Mouse (Mus musculus): ENCODE data around the gene Spata16. TPM values are rescaled to one million over a fixed set of nuclear protein-coding genes. Genes with fewer than 3 reads are reported as not detected.
"Not testable (repeated sequence)": the region's sequence is repeated elsewhere in the genome, so short reads cannot be mapped to it uniquely, and the experiment has no call there.

Spata16 gene
- polyA plus RNA-seq (2015; fragmentation: Nextera tagmentation; extraction: Ambion mirVana) = not detected in 2 replicates

GRCm38 (mm10) chr3:26637402-26637801 lies at the start of gene Spata16:
Spata16 (plus strand) TSS chr3:26637620.
- no peak within 1 kb of the TSS for H3K9ac ChIP-seq
- no peak for ATAC-seq (replicated peaks; ENCODE audit: insufficient number of reproducible peaks, insufficient read depth, low FRiP score, low read depth)
- no peaks in the 10 kb centered on the region for H3K4me1 ChIP-seq (replicated peaks)
- WGBS = 71% methylated on average over 11 of the region's 11 CpGs
- H3K36me3 ChIP-seq = no peaks in the 10 kb centered on the region
- H3K9me3 ChIP-seq (replicated peaks) = no peaks in the 10 kb centered on the region
- no peaks in the 10 kb centered on the region for H3K27me3 ChIP-seq
- H3K27ac ChIP-seq = no peak within 1 kb of the TSS
- no peak within 1 kb of the TSS for H3K4me2 ChIP-seq
- H3K4me3 ChIP-seq = no peak within 1 kb of the TSS

GRCm38 (mm10) chr3:26604861-26605260 lies 32.6 kb upstream of the Spata16 start:
- Histone ChIP-seq H3K27ac (no peak overlapping the region), H3K9me3 (replicated peaks) (no peaks in the 10 kb centered on the region), H3K36me3 (no peaks in the 10 kb centered on the region), H3K4me3 (no peak overlapping the region), H3K4me2 (no peak overlapping the region), H3K4me1 (replicated peaks) (no peaks in the 10 kb centered on the region), H3K27me3 (no peaks in the 10 kb centered on the region), H3K9ac (no peak overlapping the region)
- 71% methylated on average over 1 of the region's 1 CpGs for WGBS
- ATAC-seq (replicated peaks; ENCODE audit: insufficient number of reproducible peaks, insufficient read depth, low FRiP score, low read depth) = no peak

GRCm38 (mm10) chr3:26608531-26608930 lies 28.9 kb upstream of the Spata16 start:
- Histone ChIP-seq H3K4me1 (replicated peaks) (no peaks in the 10 kb centered on the region), H3K9ac (no peak overlapping the region), H3K4me2 (no peak overlapping the region), H3K9me3 (replicated peaks) (no peaks in the 10 kb centered on the region), H3K36me3 (no peaks in the 10 kb centered on the region), H3K4me3 (no peak overlapping the region), H3K27me3 (no peaks in the 10 kb centered on the region), H3K27ac (no peak overlapping the region)
- no peak for ATAC-seq (replicated peaks; ENCODE audit: insufficient number of reproducible peaks, insufficient read depth, low FRiP score, low read depth)
- WGBS = 71% methylated on average over 5 of the region's 5 CpGs

DNA sequence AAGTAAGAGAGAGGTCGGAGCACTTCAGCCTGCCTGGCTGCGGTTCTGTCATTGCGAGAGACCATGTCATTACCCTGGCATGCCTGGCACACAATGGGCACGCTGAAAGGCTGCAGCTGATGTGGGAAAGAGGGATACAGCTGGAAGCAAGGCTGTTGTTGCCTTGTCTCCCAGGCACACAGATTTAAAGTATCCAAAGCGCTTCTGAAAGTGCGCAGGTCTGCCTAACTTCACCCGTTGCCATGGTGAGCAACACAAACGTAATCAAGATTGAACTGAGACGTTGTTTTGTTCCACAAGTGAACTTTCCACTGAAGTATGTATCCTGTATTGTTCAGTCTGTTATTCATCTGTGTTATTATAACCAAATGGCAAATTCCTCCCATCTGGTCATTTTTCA lies 1.8 kb downstream of the Spata16 start:
- no peak overlapping the region for H3K4me3 ChIP-seq
- H3K9ac ChIP-seq = no peak overlapping the region
- H3K36me3 ChIP-seq = no peaks in the 10 kb centered on the region
- no peaks in the 10 kb centered on the region for H3K9me3 ChIP-seq (replicated peaks)
- no peak overlapping the region for H3K4me2 ChIP-seq
- no peak for ATAC-seq (replicated peaks; ENCODE audit: insufficient number of reproducible peaks, insufficient read depth, low FRiP score, low read depth)
- 75% methylated on average over 9 of the region's 9 CpGs for WGBS
- H3K4me1 ChIP-seq (replicated peaks) = no peaks in the 10 kb centered on the region
- no peak overlapping the region for H3K27ac ChIP-seq
- no peaks in the 10 kb centered on the region for H3K27me3 ChIP-seq

DNA sequence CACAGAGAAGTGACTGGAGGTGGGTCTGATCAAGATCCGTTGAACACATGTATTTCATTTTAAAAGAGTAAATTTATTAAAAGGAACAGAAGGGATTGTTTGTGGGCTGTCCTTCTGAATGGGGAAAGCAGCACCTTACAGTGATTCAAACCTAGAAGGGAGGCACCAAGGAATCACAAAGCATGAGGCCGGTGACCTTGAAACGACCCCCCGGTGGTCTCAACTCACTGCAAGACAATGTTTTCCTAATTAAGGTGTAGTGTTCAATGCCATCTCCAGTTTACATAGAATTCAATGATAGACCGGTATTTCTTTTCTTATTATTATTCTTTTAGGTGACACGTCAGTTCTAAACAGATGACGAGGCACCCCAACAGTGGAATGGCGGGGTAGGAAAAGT lies 2.4 kb downstream of the Spata16 start:
- H3K27me3 ChIP-seq = no peaks in the 10 kb centered on the region
- no peak overlapping the region for H3K9ac ChIP-seq
- H3K4me1 ChIP-seq (replicated peaks) = no peaks in the 10 kb centered on the region
- WGBS = 83% methylated on average over 8 of the region's 8 CpGs
- no peaks in the 10 kb centered on the region for H3K9me3 ChIP-seq (replicated peaks)
- no peak overlapping the region for H3K4me2 ChIP-seq
- H3K27ac ChIP-seq = no peak overlapping the region
- no peak overlapping the region for H3K4me3 ChIP-seq
- no peak for ATAC-seq (replicated peaks; ENCODE audit: insufficient number of reproducible peaks, insufficient read depth, low FRiP score, low read depth)
- H3K36me3 ChIP-seq = no peaks in the 10 kb centered on the region

DNA sequence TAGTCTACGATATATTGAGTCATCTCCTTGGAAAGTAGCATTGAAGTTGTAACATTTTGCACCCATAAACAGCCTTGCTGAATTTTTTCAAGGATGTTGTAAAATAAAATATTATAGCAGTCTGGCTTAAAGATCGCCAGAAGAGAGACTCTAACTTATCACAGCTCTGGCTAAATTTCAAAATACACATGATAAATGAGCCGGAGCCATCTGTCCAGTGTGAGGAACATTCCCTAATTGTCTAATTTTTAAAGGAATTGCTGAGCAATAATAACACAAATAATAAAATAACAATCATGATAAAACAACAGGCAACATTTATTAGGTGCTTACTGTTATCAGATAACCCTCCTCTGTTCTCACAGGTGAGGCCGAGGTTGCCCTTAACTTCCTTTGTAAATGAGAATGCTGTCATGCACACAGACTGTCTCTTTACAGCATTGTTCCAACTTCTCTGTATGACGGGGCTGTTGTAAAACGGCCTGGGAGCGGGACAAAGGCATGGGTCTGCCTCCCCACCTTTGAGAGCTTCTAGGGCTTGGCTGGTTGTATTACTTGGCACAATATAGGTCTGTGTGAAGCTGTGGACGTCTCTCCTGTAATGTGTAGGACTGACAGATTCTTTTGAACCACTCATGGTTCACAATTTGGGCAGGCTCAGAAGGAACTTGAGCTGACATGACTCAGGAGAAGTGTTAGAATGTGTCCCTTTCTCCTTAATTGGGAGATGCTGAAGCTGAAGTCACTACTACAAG lies 3.1 kb downstream of the Spata16 start:
- no peak overlapping the region for H3K27ac ChIP-seq
- no peaks in the 10 kb centered on the region for H3K4me1 ChIP-seq (replicated peaks)
- H3K4me2 ChIP-seq = no peak overlapping the region
- H3K9ac ChIP-seq = no peak overlapping the region
- no peaks in the 10 kb centered on the region for H3K9me3 ChIP-seq (replicated peaks)
- no peaks in the 10 kb centered on the region for H3K27me3 ChIP-seq
- no peak overlapping the region for H3K4me3 ChIP-seq
- ATAC-seq (replicated peaks; ENCODE audit: insufficient number of reproducible peaks, insufficient read depth, low FRiP score, low read depth) = no peak
- WGBS = 68% methylated on average over 8 of the region's 8 CpGs
- H3K36me3 ChIP-seq = no peaks in the 10 kb centered on the region

- Histone ChIP-seq H3K9me3 (replicated peaks) (no peaks in the 10 kb centered on the region), H3K4me2 (no peak overlapping the region), H3K27me3 (no peaks in the 10 kb centered on the region), H3K36me3 (no peaks in the 10 kb centered on the region), H3K4me3 (no peak overlapping the region), H3K9ac (no peak overlapping the region), H3K27ac (no peak overlapping the region), H3K4me1 (replicated peaks) (no peaks in the 10 kb centered on the region)
- WGBS = 81% methylated on average over 15 of the region's 15 CpGs
- ATAC-seq (replicated peaks; ENCODE audit: insufficient number of reproducible peaks, insufficient read depth, low FRiP score, low read depth) = no peak
Observed at GRCm38 (mm10) chr3:26641351-26642249, 4.2 kb downstream of the Spata16 start.

GRCm38 (mm10) chr3:26644136-26644535 lies 6.7 kb downstream of the Spata16 start:
- H3K4me3 ChIP-seq = no peak overlapping the region
- no peaks in the 10 kb centered on the region for H3K36me3 ChIP-seq
- H3K9ac ChIP-seq = no peak overlapping the region
- ATAC-seq (replicated peaks; ENCODE audit: insufficient number of reproducible peaks, insufficient read depth, low FRiP score, low read depth) = no peak
- no peak overlapping the region for H3K4me2 ChIP-seq
- H3K4me1 ChIP-seq (replicated peaks) = no peaks in the 10 kb centered on the region
- H3K27ac ChIP-seq = no peak overlapping the region
- H3K27me3 ChIP-seq = no peaks in the 10 kb centered on the region
- no peaks in the 10 kb centered on the region for H3K9me3 ChIP-seq (replicated peaks)
- 80% methylated on average over 1 of the region's 1 CpGs for WGBS

GRCm38 (mm10) chr3:26646834-26647233 lies 9.4 kb downstream of the Spata16 start:
- WGBS = 66% methylated on average over 7 of the region's 7 CpGs
- no peaks in the 10 kb centered on the region for H3K36me3 ChIP-seq
- H3K9me3 ChIP-seq (replicated peaks) = no peaks in the 10 kb centered on the region
- H3K9ac ChIP-seq = no peak overlapping the region
- ATAC-seq (replicated peaks; ENCODE audit: insufficient number of reproducible peaks, insufficient read depth, low FRiP score, low read depth) = no peak
- no peak overlapping the region for H3K27ac ChIP-seq
- H3K4me1 ChIP-seq (replicated peaks) = no peaks in the 10 kb centered on the region
- no peak overlapping the region for H3K4me2 ChIP-seq
- no peaks in the 10 kb centered on the region for H3K27me3 ChIP-seq
- no peak overlapping the region for H3K4me3 ChIP-seq

DNA sequence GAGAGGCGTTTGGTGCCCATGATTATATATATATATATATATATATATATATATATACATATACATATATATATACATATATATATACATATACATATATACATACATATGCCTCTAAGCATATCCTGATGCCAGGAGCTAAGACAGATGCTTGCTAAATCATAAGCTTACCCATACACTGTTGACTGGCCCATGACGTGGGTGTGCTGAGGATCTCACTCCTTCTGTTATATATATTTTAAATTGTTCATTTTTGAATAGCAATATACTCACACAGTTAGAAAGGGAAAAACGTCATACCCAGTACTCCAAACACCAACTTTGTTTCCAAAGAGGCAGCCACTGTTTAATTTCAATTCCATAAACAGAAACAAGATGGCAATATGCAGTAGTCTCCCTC lies 48.4 kb downstream of the Spata16 start:
- H3K27ac ChIP-seq = no peak overlapping the region
- no peaks in the 10 kb centered on the region for H3K9me3 ChIP-seq (replicated peaks)
- no peak for ATAC-seq (replicated peaks; ENCODE audit: insufficient number of reproducible peaks, insufficient read depth, low FRiP score, low read depth)
- no peaks in the 10 kb centered on the region for H3K27me3 ChIP-seq
- H3K4me1 ChIP-seq (replicated peaks) = no peaks in the 10 kb centered on the region
- H3K36me3 ChIP-seq = no peaks in the 10 kb centered on the region
- WGBS = 67% methylated on average over 3 of the region's 3 CpGs
- no peak overlapping the region for H3K9ac ChIP-seq
- no peak overlapping the region for H3K4me3 ChIP-seq
- no peak overlapping the region for H3K4me2 ChIP-seq

GRCm38 (mm10) chr3:26709492-26709891 lies 72.1 kb downstream of the Spata16 start:
- H3K27me3 ChIP-seq; H3K4me3 ChIP-seq; H3K36me3 ChIP-seq; H3K4me2 ChIP-seq; H3K9me3 ChIP-seq (replicated peaks); H3K9ac ChIP-seq; ATAC-seq (replicated peaks; ENCODE audit: insufficient number of reproducible peaks, insufficient read depth, low FRiP score, low read depth); H3K27ac ChIP-seq; H3K4me1 ChIP-seq (replicated peaks): not testable (repeated sequence)
- WGBS = 68% methylated on average over 5 of the region's 5 CpGs
